Comparison of ENCODE assay signal across 12 mouse cellular contexts in the genomic region with DNA sequence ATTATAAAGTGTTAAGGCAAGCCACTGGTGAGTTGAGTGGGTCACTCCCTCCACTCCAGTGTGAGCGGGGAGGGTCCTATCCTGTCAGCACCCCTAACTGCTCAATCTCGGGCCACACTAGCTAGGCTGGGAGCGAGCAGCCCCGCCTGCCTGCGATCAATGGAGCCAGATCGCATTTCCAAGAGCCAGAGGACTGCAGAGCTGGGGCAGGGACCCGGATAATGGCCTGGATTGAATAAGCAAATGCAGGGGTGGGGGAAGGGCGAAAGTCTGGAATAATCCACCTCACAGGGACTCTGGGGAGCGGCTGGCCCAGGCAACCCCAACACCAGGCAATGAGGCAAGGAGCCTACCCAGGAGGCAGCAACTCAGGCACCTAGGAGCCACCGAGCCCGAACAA.
DNase-seq lines count a peak whose midpoint lies in the region; ATAC-seq and TF ChIP-seq lines count a peak whose summit lies in the region.
"Had no signal": no experiment of that assay in that cellular context is flagged by ENCODE, and none has a peak within 500 bp of the region (broad histone marks: within the 10 kb centered on the region; RNA-seq: fewer than 3 reads in every experiment).

No protein-coding gene starts in this region.

- peak overlapping the region; percentile 21; the same call in 1 of the 2 replicates for H3K4me3 ChIP-seq in midbrain, embryonic 10.5 days
- H3K4me3 ChIP-seq in midbrain, postnatal 0 days (ENCODE audit: low read depth, low read length): no peak overlapping the region
- H3K4me3 ChIP-seq in limb, embryonic 12.5 days (replicated peaks): no peak overlapping the region
- H3K4me3 ChIP-seq in thymus, adult 2 months (ENCODE audit: control insufficient read depth, insufficient read depth, low read length): no peak overlapping the region
- no peak overlapping the region for H3K4me3 ChIP-seq in intestine, embryonic 15.5 days (replicated peaks)

- peaks cover 45% of the 10 kb centered on the region for H3K4me1 ChIP-seq in midbrain, embryonic 10.5 days
- no peaks in the 10 kb centered on the region for H3K4me1 ChIP-seq in midbrain, postnatal 0 days (ENCODE audit: insufficient read depth, low read length)
- H3K4me1 ChIP-seq in limb, embryonic 12.5 days (replicated peaks): peaks cover 41% of the 10 kb centered on the region
- H3K4me1 ChIP-seq in thymus, adult 2 months (replicated peaks; ENCODE audit: control insufficient read depth, insufficient read depth, low read length): no peaks in the 10 kb centered on the region
- H3K4me1 ChIP-seq in intestine, embryonic 15.5 days (replicated peaks): peaks cover 12% of the 10 kb centered on the region; the same call in 1 of the 2 replicates

- no peak for ATAC-seq in midbrain, postnatal 0 days (ENCODE audit: low FRiP score)
- peak; percentile 32; the same call in 1 of the 2 replicates for ATAC-seq in limb, embryonic 12.5 days (ENCODE audit: insufficient number of reproducible peaks, insufficient read depth, low FRiP score, low TSS enrichment, low read depth)
- ATAC-seq in intestine, embryonic 15.5 days: no peak
- ATAC-seq: intestine, postnatal 0 days had no signal

- H3K36me3 ChIP-seq in midbrain, embryonic 10.5 days: no peaks in the 10 kb centered on the region
- H3K36me3 ChIP-seq in midbrain, postnatal 0 days (ENCODE audit: insufficient read depth, low read length): no peaks in the 10 kb centered on the region
- H3K36me3 ChIP-seq in limb, embryonic 12.5 days: no peaks in the 10 kb centered on the region
- no peaks in the 10 kb centered on the region for H3K36me3 ChIP-seq in thymus, adult 2 months (ENCODE audit: control insufficient read depth, insufficient read depth, low read length)
- no peaks in the 10 kb centered on the region; the same call in 1 of the 2 replicates for H3K36me3 ChIP-seq in intestine, embryonic 15.5 days

- H3K27ac ChIP-seq in midbrain, embryonic 10.5 days (replicated peaks): peak overlapping the region; percentile 11
- H3K27ac ChIP-seq in midbrain, postnatal 0 days (ENCODE audit: low read depth, low read length): no peak overlapping the region
- H3K27ac ChIP-seq in limb, embryonic 12.5 days: no peak overlapping the region
- H3K27ac ChIP-seq in thymus, adult 2 months (ENCODE audit: control insufficient read depth, insufficient read depth, low read length): no peak overlapping the region
- no peak overlapping the region for H3K27ac ChIP-seq in intestine, embryonic 15.5 days

- no peak overlapping the region for H3K9ac ChIP-seq in midbrain, postnatal 0 days (replicated peaks; ENCODE audit: low read length, poor library complexity, severe bottlenecking)
- no peak overlapping the region for H3K9ac ChIP-seq in limb, embryonic 12.5 days (replicated peaks)
- H3K9ac ChIP-seq in intestine, embryonic 15.5 days: no peak overlapping the region

- DNase-seq in cerebellum, postnatal 10 days: peak; percentile 54 to 57
- DNase-seq in cerebellum, adult 8-10 months: no peak
- DNase-seq in midbrain, embryonic 10.5 days (ENCODE audit: low spot score): peak; percentile 69
- no peak for DNase-seq in midbrain, postnatal 0 days (ENCODE audit: low spot score)
- DNase-seq in gastrocnemius, postnatal 36 days: no peak
- no peak for DNase-seq in thymus, adult 2 months
- DNase-seq: adrenal gland, postnatal 25 days; cerebellum, adult 2 months; layer of hippocampus, adult 9-11 months had no signal

- WGBS in midbrain, embryonic 10.5 days: 12% methylated on average over 11 of the region's 11 CpGs
- 17% methylated on average over 11 of the region's 11 CpGs for WGBS in midbrain, postnatal 0 days
- WGBS in limb, embryonic 12.5 days: 23% methylated on average over 11 of the region's 11 CpGs
- WGBS in thymus, adult 2 months: 90% methylated on average over 11 of the region's 11 CpGs
- WGBS in intestine, embryonic 15.5 days: 37% methylated on average over 11 of the region's 11 CpGs

- no peak for TF ChIP-seq POLR2A in thymus, adult 2 months (IDR thresholded peaks at IDR 0.05; ENCODE audit: control insufficient read depth, extremely low read depth, insufficient read depth, low read length, poor library complexity)

- no peak for TF ChIP-seq CTCF in midbrain, postnatal 0 days (IDR thresholded peaks at IDR 0.05)
- TF ChIP-seq CTCF in thymus, adult 2 months (IDR thresholded peaks at IDR 0.05; ENCODE audit: borderline replicate concordance, control insufficient read depth, extremely low read depth, insufficient read depth, low read length, poor library complexity): no peak

- H3K27me3 ChIP-seq in midbrain, embryonic 10.5 days (ENCODE audit: low read depth, poor library complexity, severe bottlenecking): peaks cover 77% of the 10 kb centered on the region
- peaks cover 27% of the 10 kb centered on the region for H3K27me3 ChIP-seq in midbrain, postnatal 0 days (ENCODE audit: insufficient read depth, low read length)
- H3K27me3 ChIP-seq in limb, embryonic 12.5 days: peaks cover 50% of the 10 kb centered on the region
- peaks cover 3% of the 10 kb centered on the region; the same call in 1 of the 2 replicates for H3K27me3 ChIP-seq in thymus, adult 2 months (ENCODE audit: control insufficient read depth, insufficient read depth, low read length)
- H3K27me3 ChIP-seq in intestine, embryonic 15.5 days (replicated peaks): peaks cover 23% of the 10 kb centered on the region

- intact Hi-C loops in gastrocnemius, postnatal 36 days (cut with DNase I): no loop called here

- no peak overlapping the region for H3K4me2 ChIP-seq in midbrain, postnatal 0 days (ENCODE audit: low read depth, low read length, poor library complexity, severe bottlenecking)
- no peak overlapping the region for H3K4me2 ChIP-seq in limb, embryonic 12.5 days
- H3K4me2 ChIP-seq in intestine, embryonic 15.5 days (replicated peaks): no peak overlapping the region

- H3K9me3 ChIP-seq in midbrain, embryonic 10.5 days (replicated peaks): no peaks in the 10 kb centered on the region
- H3K9me3 ChIP-seq in midbrain, postnatal 0 days (ENCODE audit: low read length): no peaks in the 10 kb centered on the region
- no peaks in the 10 kb centered on the region for H3K9me3 ChIP-seq in limb, embryonic 12.5 days
- H3K9me3 ChIP-seq in intestine, embryonic 15.5 days: no peaks in the 10 kb centered on the region

Comparison
In these comparisons a context has a peak if more than half of its experiments do, and no peak if none do; other contexts are left out.
1. DNase-seq: peak in cerebellum, postnatal 10 days (2 of 2) and midbrain, embryonic 10.5 days (single experiment); none in cerebellum, adult 8-10 months (single experiment), midbrain, postnatal 0 days (single experiment), gastrocnemius, postnatal 36 days (0 of 2) and thymus, adult 2 months (single experiment).